Mouse (Mus musculus) frontal cortex, postnatal 36 days (tissue): ENCODE data around the gene Agfg2.
A peak's percentile ranks its signal among the peaks of the same experiment; 100 is the strongest.

Experiments
- DNase-seq, 2 experiments: peaks; one replicate each; pipeline ENCODE4 v3.0.0; 2022; ENCODE audit warnings: low spot score in 2 of 2

Agfg2 gene

DNA sequence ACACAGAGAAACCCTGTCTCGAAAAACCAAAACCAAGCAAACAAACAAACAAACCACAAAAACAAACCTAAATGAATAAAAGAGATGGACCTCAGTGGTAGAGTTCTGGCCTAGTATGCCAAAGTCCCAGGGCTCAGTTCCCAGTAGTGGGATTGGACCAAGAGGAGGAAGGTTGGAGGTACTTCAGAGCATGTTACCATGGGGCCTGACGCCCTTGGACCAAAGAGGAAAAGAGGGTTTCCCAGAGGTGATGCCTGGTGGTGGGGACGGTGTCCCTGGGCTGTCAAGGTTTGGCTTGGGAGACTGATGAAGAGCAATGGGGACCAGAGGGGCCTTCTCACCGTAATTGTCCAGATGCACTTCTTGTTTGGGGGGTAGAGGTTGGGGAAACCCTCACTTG is 74.5 kb downstream of the Agfg2 start:
- DNase-seq: no peak

DNA sequence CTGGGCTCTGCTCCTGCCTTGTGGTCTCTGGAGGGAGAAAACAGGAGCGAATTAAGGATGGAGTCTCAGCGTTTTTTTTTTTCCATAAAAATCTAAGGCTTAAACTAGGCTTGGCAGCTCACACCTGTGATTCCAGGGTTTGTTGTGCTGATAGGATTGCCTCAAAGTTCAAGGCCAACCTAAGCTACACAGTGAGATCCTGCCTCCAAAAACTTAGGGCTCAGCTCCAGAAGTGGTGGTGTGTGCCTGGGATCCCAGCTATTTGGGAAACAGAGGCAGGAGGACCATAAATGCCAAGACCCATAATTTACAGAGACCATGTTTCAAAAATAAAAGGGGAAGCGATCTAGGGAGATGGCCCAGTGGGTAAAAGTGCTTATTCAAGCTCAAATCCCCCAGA is 75.2 kb downstream of the Agfg2 start:
- DNase-seq: no peak

DNA sequence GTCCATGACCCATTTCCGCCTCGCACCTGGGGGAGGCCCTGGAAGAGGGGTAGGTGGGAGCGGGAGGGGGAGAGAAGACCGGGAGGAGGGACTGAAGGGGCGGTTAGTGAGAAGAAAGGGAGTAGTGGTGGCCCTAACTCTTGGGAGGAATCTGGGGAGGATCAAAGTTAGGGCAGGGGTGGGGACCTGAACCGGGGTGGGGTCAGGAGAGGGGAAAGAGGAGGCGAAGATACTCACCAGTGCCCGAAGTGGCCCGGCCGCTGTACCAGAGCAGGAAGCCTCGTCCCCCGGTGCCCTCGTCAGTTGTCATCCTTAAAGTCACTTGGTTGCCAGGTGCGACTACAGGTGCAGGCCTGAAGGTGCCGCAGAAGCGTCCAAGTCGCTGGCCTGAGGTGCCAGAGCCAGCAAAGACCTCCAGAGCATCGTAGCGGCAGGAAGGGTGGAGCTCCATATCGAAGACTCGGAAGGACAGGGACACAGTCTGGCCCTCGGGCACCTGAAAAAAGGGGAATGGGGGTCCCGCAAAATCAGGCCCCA is 75.8 kb downstream of the Agfg2 start:
- no peak for DNase-seq

DNA sequence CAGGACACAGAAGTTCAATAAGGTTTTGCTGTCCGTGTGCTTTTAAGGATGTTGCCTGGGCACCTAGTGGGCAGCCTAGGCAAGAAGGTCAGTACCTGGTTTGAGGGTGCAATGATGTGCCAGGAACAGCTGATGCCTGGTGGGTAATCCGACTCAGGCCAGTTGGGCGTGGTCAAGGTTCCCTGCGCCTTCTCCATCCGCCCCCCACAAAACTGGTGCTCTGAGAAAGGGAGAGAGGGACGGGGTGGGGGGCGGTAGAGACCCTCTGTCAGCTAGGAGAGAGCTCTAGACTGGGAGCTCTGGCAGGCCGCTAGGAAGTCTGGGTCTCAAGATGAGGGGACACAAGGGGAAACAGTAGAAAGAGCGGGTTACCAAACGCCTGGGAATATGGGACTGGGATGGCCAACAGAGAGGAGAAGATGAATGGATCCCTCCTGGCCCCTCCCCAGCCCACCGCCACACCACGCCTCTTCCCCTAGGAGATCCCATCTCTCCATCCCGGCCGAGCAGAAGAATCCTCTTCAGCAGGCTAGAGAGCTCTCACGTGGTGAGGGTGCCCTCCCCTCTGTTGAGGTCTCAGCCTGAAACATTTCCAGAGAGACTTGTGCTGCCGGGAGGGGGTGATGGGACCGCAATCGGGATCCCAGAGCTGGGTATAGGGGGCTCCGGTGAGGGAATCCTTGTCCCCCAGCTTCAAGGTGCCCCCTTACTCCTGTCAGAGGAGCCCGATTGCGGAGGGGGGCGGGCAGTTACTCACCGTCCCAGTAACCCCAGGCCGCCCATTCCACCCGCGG is 76.5 kb downstream of the Agfg2 start:
- no peak for DNase-seq

DNA sequence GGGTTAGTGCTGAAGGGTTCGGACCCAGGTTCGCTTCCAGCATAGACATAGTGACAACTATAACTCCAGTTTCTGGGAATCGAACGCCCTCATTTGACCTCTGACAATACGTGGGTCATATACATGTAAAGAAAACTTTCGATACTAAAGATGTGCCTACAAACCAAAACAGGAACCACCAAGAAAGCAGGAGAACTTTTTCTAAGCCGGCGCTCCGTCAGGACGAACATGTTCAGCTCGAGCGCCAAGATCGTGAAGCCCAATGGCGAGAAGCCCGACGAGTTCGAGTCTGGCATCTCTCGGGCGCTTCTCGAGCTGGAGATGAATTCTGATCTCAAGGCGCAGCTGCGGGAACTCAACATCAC is 83.2 kb downstream of the Agfg2 start:
- DNase-seq: no peak

DNA sequence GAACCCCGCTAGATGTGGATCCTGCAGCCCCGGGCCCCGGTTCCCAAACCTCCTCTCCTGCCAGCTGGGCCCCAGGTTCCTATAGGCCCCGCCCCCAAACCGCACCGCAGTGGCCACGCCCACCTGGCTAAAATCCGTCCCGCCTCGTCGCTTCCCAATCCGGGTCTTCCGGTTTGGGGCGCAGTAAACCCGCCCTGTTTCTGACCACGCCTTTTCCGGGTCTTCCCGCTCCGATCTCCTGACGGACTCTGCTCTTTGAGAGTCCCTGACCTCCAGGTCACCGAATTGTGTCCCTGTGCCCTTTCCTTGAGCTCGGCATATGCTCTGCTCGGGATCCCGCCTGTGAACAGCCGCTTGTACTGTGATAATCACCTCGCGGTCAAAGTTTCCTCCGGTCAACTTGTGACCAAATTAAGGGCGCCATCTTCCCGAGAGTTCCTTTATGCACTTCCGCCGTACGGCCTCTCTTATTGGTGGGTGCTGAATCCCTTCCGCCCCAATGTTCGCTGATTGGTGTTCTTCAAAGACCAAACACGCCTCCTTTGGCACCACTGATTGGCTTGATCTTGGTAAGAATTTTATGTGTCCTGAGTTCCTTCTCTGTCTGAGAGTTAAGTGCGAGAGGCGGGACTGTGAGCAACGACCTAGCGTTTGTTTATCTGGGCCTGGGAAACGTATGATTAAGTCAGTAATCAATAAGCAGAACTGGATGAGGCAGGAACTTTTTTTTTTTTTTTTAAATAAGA is 83.7 kb downstream of the Agfg2 start, which contains the start of gene Mospd3:
Gene Mospd3 (minus strand): TSS at position 440 of the 746 bp plus-strand sequence.
- peak; percentile 95 to 96 for DNase-seq
